Mouse (Mus musculus): ENCODE measurements around the gene Lmo3.

Lmo3 gene

DNA sequence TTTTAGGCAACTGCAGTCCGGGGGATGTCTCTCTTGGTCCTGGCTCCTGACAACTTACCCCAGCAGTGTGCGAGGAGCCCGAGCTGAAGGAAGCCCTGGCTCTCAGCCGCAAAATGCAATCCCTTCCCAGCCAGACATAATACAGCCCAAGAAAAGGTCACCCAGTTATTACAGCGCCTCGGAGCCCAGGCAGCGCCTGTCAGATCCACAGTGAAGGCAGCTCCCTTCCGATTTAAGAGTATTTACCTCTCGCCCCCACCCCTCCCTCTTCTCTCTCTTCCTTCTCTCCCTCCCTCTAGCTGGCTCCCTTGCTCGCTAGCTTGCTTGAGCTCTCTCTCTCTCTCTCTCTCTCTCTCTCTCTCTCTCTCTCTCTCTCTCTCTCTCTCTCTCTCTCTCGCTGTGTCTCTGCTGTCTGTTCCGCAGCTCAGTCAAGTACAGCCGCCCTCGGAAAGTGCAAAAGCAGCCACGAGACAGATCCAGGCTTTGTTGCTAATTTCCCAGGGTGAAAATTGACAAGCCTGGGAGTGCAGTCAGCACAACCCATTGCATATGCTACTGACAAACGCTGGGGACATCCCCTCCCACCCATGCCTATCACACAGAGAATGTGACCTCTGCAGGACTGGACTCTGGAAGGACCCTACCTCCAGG lies 159.0 kb downstream of the Lmo3 start:
- DNase-seq (ENCODE audit: low read depth, low spot score): no peak

DNA sequence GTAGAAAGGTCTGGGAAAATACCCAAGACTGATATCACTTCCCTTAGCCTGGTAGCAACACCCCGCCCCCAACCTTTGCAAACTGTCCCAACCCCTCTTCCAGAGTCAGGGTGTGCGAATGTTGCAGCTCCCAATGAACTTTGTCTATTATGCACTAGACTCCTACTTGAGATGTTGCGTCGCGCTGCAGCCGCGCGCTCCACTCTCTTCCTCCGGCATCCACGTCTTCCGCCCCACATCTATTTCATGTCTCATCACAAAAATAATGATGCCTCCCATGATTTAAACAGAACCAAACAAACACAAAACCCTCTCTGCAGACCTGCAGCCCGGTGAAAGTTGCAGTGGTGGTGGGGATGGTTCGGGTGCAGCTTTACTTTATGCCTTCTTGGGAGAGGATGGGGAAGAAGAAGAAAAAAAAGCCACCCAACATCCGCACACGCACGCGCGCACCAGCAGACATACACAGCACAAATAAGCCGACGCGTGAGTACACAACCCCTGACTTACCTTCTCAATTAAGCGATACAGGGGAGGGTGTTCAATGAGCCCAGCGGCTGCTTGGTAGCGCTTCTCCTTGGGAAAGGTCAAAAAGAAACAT lies 159.7 kb downstream of the Lmo3 start:
- DNase-seq (ENCODE audit: low read depth, low spot score): no peak

- DNase-seq (ENCODE audit: low read depth, low spot score): no peak
Observed at GRCm38 (mm10) chr6:138421191-138421613, 160.6 kb downstream of the Lmo3 start.

GRCm38 (mm10) chr6:138420536-138420891 lies 161.3 kb downstream of the Lmo3 start:
- no peak for DNase-seq (ENCODE audit: low read depth, low spot score)

GRCm38 (mm10) chr6:138419871-138420535 lies 161.8 kb downstream of the Lmo3 start:
- no peak for DNase-seq (ENCODE audit: low read depth, low spot score)

DNA sequence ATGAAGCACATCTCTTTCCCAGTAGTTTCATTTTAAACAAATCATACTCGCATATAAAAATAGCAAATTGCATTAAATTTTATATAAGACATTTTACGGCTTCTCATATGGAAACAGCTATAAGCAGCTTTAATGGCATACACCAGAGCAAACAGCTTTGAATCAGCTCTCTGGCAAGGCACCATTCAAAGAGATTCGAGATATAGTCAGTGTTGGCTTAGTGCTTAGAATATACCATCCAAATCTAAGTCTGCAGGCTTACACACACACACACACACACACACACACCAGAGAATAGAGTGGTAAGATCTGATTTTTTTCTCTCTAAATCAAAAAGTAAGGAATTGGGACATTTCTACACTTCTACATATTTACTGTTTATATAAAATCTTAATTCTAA lies 169.7 kb downstream of the Lmo3 start:
- DNase-seq (ENCODE audit: low read depth, low spot score): no peak

GRCm38 (mm10) chr6:138402031-138402430 lies 179.7 kb downstream of the Lmo3 start:
- DNase-seq (ENCODE audit: low read depth, low spot score): no peak

DNA sequence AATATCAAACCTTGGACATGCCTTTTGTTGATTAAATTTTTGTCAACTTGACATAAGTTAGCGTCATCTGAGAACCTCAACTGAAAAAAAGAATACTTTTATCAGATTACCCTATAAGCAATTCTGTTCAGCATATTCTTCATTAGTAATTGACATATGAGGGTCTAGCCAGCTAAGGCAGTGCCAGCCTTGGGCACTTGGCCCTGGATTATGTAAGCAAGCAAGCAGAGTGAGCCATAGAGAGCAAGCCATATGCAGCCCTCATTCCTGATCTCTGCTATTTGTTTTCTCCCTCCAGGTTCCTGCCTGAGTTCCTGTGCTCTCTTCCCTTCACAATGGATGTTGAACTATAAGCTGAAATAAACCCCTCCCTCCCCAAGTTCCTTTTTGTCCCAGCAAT lies 182.9 kb downstream of the Lmo3 start:
- no peak for DNase-seq (ENCODE audit: low read depth, low spot score)

GRCm38 (mm10) chr6:138391085-138391484 lies 190.7 kb downstream of the Lmo3 start:
- DNase-seq (ENCODE audit: low read depth, low spot score): no peak

DNA sequence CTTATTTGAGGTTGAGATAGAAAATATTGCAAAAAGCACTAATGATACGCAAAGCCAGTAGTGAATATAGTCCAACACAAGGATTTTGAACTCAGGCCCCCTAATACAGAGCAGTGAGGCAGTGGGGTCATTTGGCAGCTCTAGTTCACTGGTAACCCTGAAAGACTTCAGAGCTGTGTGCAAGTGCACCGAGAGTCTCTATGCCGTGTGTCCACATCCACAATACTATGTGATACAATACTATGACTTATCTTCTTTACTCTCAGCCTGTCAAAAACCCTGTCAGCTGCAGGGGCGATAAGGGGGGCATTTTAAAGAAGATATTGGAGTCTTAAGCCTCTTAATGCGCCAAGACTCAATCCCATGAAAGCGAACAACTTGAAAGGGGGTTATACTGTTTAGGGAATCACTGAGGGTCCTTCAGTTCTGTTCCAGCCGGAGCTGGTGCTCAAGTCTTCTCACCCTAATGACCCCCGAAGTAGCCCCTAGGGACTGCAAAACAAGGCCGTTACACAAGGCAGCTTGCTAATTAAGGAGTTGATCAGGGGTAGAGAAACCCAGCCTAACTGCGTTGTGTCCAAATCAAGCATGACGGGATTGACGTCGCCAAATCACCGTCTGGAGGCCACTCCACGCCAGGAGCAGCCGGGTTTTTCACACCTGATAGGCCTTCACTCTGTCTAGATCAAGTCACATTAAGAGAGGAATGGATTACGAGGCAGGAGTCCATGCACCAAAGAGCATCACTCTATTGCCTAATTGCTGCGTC lies 193.4 kb downstream of the Lmo3 start:
- DNase-seq (ENCODE audit: low read depth, low spot score): no peak

DNA sequence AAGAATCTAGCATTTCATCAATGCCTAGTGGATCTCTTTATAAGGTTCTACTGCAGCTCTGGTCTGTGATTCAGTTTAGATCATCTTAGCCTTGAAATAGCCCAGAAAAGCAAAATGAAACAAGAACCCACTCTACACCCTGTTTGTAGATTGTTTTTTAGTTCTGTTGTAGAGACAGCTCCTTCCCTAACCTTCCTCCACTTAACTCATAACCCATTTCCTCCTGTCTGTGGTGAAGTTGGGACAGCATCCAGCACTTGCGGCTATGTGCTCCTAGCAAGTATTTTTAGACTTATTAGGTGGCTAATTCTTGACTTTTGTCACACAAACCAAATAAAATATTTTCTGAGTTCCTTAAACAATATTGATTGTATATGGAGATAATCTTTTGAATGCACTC lies 198.6 kb downstream of the Lmo3 start:
- DNase-seq (ENCODE audit: low read depth, low spot score): no peak

DNA sequence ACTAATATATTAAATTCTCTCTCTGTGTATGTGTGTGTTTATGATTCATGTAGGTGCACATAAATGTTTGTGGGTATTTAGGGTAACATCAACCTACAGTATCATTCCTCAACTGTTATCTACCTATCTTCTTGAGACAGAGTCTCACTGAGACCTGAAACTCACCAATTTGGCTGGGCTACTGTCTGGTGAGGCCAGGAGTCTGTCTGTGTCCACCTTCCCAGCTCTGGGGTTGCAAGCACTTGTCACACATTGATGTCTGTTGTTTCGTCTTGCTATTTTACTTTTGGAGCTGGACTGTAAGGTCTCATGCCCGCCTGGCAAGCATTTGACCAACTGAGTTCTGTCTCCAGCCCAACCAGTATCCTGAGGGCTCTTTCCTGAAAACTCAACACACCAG lies 210.6 kb downstream of the Lmo3 start:
- no peak for DNase-seq (ENCODE audit: low read depth, low spot score)

GRCm38 (mm10) chr6:138364111-138364510 lies 217.7 kb downstream of the Lmo3 start:
- DNase-seq (ENCODE audit: low read depth, low spot score): no peak

GRCm38 (mm10) chr6:138350587-138351345 lies 231.0 kb downstream of the Lmo3 start:
- no peak for DNase-seq (ENCODE audit: low read depth, low spot score)

GRCm38 (mm10) chr6:138346558-138346957 lies 235.2 kb downstream of the Lmo3 start:
- no peak for DNase-seq (ENCODE audit: low read depth, low spot score)

DNA sequence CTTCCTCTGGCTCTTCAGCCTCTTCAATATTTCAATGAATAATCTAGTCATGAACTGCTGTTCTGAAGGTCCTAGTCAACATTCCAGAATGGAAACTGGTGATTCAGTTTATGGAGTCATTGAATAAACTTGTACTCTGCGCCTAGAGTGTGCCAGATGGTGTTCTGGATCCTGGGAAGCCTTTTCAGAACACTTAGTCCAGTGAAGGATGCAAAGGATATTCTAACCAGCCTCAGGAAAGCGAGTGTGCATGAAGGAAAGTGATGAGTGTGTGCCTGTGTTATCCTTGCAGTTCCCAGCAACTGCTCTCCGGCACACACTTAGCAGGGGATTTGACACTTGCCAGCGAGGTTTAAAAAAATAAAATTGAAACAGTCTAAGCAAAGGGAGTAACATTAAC lies 245.9 kb downstream of the Lmo3 start:
- DNase-seq (ENCODE audit: low read depth, low spot score): no peak

GRCm38 (mm10) chr6:138333991-138334390 lies 247.8 kb downstream of the Lmo3 start:
- DNase-seq (ENCODE audit: low read depth, low spot score): no peak

- no peak for DNase-seq (ENCODE audit: low read depth, low spot score)
Observed at GRCm38 (mm10) chr6:138325744-138326400, 255.9 kb downstream of the Lmo3 start.

- no peak for DNase-seq (ENCODE audit: low read depth, low spot score)
Observed at GRCm38 (mm10) chr6:138325145-138325544, 256.6 kb downstream of the Lmo3 start.

DNA sequence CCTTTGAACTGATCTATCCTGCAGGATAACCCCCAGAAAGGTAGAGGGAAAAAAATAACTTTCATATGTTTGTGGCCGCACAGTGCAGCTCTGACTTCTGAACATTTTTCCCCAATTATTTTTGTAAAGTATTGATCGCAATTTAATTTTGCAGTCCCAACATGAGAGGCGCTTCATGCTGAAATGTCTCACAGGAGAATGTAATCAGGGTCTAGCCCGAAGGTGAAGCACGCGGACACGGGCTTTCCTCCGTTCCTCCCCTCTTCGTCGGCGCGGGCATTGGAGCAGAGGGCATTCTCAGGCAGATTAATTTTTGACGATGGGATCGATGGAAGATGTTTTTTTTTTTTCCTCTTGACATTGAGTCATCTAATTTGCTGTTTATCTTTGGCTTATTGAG lies 258.4 kb downstream of the Lmo3 start:
- DNase-seq (ENCODE audit: low read depth, low spot score): no peak

- DNase-seq (ENCODE audit: low read depth, low spot score): no peak
Observed at GRCm38 (mm10) chr6:138320190-138320737, 261.5 kb downstream of the Lmo3 start.
